Mouse (Mus musculus): ENCODE data around the gene Npdc1. TPM values are rescaled to one million over a fixed set of nuclear protein-coding genes. Genes with fewer than 3 reads are reported as not detected.

Gene Npdc1
- polyA plus RNA-seq, 1 experiment = 5.0 TPM

DNA sequence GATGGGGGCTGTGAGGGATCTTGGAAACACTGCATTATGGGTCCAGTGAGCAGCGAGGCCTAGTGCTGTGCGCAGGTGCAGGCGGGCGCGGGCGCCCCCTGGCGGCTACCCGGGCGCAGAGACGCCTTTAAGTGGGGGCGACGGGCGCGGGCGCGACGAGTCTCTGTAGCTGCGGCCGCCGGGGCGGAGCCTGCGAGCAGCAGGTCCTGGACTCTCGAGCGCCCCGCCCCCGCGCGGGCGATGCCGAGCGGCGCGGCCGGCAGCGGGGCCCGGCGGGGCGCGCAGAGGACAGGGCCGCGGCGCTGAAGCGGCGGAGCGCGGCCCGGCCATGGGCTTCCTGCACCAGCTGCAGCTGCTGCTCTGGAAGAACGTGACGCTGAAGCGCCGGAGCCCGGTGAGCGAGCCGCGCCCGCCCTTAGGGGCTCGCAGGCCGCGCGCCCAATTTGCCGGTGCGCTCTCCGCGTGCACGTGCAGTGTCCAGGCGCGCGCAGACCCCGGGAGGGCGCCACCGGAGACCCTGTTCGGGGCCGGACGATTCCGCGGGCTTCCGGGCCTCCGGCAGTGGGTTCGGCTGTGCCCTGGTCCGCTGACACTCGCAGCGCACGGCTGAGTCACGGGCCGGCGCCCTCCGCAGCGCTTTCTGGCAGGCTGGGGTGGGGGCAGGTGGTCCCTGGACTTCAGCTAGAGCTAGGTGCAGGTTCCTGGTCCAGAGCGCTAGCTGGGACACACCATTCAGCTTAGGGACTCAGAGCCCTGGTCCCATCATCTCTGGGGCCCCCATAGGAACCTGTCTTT, 29.5 kb downstream of the Npdc1 start, which contains the start of gene Abca2:
Gene Abca2, plus strand, starts transcription at position 262 of the 795 bp plus-strand sequence.
- Histone ChIP-seq H3K4me3 (ENCODE audit: insufficient read depth, low read length) (peak within 1 kb of the TSS; percentile 77), H3K4me1 (ENCODE audit: control insufficient read depth, insufficient read depth, low read length) (peaks cover 15% of the 10 kb centered on the region), H3K27ac (ENCODE audit: insufficient read depth, low read depth, low read length) (no peak within 1 kb of the TSS)
- TF ChIP-seq POLR2A (IDR thresholded peaks at IDR 0.05; ENCODE audit: borderline replicate concordance, low read depth, low read length) (no peak), CTCF (IDR thresholded peaks at IDR 0.05; ENCODE audit: low read depth, low read length) (peak; percentile 59)

DNA sequence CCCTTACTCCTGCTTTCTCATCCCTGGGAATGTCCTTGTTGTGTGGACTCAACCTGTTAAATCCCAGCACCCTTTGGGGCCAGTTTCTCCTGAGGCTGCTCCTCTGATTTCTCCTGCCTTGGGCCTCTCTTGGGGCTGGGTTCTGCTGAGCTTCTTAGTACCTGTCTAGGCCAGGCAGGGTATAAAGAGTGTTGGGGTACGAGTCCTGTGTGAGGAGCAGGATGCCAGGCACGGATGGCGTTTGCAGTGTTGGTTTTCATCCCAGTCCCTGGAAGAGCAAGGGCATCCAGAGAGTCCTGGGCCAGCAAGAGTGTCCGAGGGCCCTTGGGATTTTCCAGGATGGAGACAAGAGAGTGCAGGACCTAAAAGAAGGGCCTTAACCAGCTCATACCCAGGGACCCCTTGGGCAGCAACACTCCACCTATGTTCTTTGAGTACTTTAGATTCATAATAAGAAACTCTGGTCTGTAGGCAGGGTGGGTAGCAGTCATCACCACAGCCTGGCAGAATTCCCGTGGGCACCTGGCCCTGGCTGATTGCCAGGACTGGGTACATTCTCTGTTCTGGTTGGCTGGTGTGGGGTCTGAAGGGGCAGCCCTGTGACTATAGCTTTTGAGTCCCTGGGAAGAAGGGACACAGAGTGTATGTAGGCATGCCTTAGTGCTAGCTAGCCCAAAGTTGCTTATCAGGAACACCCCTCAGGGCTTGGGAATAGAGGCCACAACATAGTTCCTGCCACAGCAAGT, 30.5 kb downstream of the Npdc1 start:
- peaks cover 10% of the 10 kb centered on the region for H3K4me1 ChIP-seq (ENCODE audit: control insufficient read depth, insufficient read depth, low read length)
- H3K27ac ChIP-seq (ENCODE audit: insufficient read depth, low read depth, low read length) = no peak overlapping the region
- TF ChIP-seq POLR2A (IDR thresholded peaks at IDR 0.05; ENCODE audit: borderline replicate concordance, low read depth, low read length) (no peak), CTCF (IDR thresholded peaks at IDR 0.05; ENCODE audit: low read depth, low read length) (no peak)
- H3K4me3 ChIP-seq (ENCODE audit: insufficient read depth, low read length) = peak overlapping the region; percentile 77

DNA sequence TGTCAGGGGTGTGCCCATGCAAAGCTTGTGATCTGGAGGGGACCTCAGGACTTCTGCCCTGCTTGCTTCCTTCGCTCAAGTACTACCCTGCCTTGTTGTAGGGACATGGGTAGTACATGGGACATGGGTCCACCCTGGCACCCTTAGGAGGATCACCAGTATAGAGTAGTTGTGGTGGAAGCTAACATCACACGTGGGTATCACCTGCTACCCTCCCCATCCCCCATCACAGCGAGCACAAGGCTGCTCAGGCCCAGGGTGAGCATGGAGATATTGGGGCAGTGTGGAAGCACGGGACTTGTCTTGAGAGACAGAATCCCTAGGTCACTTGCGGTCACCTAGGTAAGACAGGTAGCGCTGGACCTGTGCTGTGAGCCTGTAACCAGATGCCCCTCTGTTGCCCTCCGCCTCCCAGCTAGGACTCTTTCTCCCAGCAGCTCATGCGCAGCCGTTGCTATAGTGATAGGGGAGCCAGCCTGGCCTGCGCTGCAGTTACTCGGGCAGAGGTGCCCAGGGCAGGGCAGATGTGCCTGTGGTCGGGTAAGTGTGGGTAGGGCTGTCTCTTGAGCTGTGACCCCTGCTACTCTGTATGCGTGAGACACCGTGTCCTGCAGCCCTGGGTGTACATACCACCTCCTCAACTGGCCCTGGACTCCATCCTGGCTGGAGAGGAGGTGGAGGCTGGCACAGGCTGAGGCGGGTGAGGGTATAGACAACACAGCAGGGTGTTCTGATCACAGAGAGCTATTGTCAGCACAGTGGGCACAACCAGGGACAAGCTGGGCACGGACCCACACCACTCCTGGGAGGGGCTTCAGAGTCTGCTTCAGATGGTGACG, 31.5 kb downstream of the Npdc1 start:
- H3K4me1 ChIP-seq (ENCODE audit: control insufficient read depth, insufficient read depth, low read length) = peaks cover 10% of the 10 kb centered on the region

DNA sequence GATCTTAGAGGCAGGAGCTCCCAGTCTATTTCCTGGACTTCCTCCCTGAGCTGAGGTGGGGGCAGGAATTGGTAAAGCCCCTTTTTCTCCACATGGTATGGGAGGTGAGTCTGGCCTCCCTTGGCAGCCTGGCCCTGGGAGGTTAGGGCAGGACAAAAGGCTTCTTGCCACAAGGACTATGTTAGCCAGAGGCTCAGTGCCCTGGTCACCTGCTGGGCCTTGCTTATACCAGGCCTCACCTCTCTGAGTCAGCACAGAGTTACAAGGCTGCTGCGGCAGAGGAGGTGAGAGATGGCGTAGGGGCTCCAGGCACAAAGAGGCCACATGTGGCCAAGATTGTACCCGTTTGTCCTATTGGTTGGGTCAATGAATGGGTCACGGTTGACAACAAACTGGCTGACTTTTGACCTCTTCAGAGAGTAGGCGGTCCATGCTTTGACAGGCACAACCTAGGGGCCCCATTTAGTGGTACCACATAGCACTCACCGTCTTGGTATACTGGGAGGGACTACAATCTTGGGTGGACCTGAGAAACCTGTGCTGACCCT, 32.2 kb downstream of the Npdc1 start:
- Histone ChIP-seq H3K4me3 (ENCODE audit: insufficient read depth, low read length) (no peak overlapping the region), H3K4me1 (ENCODE audit: control insufficient read depth, insufficient read depth, low read length) (peaks cover 7% of the 10 kb centered on the region), H3K27ac (ENCODE audit: insufficient read depth, low read depth, low read length) (no peak overlapping the region)
- TF ChIP-seq POLR2A (IDR thresholded peaks at IDR 0.05; ENCODE audit: borderline replicate concordance, low read depth, low read length) = no peak
- no peak for TF ChIP-seq CTCF (IDR thresholded peaks at IDR 0.05; ENCODE audit: low read depth, low read length)

More for the DNA sequence above, 31.5 kb downstream of the Npdc1 start:
- TF ChIP-seq POLR2A (IDR thresholded peaks at IDR 0.05; ENCODE audit: borderline replicate concordance, low read depth, low read length) (no peak), CTCF (IDR thresholded peaks at IDR 0.05; ENCODE audit: low read depth, low read length) (no peak)
- H3K4me3 ChIP-seq (ENCODE audit: insufficient read depth, low read length) = no peak overlapping the region
- no peak overlapping the region for H3K27ac ChIP-seq (ENCODE audit: insufficient read depth, low read depth, low read length)

DNA sequence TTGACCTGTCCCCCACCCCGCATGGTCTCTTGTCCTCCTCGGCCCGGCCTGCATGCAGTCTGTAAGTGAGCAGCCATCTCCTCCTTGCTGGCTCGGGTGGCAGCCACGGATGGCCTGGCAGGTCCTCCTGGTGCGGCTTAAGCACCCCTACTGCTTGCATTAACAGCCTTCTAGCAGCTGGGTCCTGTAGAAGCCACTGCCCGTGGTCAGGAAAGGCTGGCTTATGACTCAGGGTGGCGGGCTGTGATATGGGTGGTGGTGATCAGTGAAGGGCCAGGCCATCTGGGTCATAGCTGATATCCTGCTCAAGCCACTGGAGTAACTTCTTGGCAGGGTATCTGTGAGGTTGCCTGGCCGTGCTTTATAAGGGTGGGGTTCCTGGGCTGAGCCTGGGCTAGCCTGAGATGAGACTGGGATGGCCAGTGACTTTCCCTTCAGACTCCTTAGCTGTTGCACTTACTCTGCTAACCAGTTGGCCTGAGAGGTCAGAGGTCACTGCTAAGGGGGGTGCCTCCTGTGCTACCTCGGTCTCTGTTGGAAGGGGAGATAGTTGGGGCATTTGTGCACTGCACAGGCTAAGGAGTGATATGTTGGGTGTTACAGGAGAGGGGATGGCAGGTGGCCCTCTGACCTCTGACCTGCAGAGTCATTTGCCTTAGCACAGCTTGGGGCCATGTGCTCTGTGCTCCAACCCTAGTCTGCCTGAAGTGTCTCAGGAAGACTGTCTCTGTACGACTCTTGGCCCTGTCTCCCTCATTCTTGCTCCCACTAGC, 33.4 kb downstream of the Npdc1 start:
- TF ChIP-seq POLR2A (IDR thresholded peaks at IDR 0.05; ENCODE audit: borderline replicate concordance, low read depth, low read length) (no peak), CTCF (IDR thresholded peaks at IDR 0.05; ENCODE audit: low read depth, low read length) (no peak)
- no peak overlapping the region for H3K27ac ChIP-seq (ENCODE audit: insufficient read depth, low read depth, low read length)
- H3K4me1 ChIP-seq (ENCODE audit: control insufficient read depth, insufficient read depth, low read length) = peaks cover 3% of the 10 kb centered on the region; the same call in 1 of the 2 replicates
- H3K4me3 ChIP-seq (ENCODE audit: insufficient read depth, low read length) = no peak overlapping the region

DNA sequence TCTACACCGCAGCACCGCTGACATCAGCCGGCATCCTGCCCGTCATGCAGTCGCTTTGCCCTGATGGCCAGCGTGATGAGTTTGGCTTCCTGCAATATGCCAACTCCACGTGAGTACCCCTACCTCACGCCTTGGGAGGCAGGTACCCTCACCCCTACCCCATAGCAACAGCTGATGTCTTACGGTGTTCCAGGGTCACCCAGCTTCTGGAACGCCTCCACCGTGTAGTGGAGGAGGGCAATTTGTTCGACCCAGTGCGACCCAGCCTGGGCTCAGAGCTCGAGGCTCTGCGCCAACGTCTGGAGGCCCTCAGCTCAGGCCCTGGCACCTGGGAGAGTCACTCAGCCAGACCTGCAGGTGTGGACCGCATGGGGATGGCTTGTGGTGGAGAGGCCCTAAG, 34.0 kb downstream of the Npdc1 start:
- H3K4me3 ChIP-seq (ENCODE audit: insufficient read depth, low read length) = no peak overlapping the region
- TF ChIP-seq POLR2A (IDR thresholded peaks at IDR 0.05; ENCODE audit: borderline replicate concordance, low read depth, low read length) (no peak), CTCF (IDR thresholded peaks at IDR 0.05; ENCODE audit: low read depth, low read length) (no peak)

DNA sequence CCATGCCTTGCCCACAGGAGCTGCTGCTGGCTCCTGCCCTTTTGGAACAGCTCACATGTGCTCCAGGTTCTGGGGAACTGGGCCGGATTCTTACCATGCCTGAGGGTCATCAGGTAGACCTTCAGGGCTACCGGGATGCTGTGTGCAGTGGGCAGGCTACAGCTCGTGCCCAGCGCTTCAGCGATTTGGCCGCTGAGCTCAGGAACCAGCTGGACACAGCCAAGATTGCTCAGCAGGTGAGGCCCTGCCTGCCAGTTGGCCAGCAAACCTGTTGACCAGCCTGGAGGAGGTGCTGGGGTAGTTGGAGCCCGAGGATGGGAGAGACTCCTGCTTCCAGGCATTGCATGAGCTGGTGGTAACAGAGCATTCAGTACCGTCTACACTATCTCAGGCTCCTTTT, 35.1 kb downstream of the Npdc1 start:
- no peak overlapping the region for H3K4me3 ChIP-seq (ENCODE audit: insufficient read depth, low read length)
- TF ChIP-seq POLR2A (IDR thresholded peaks at IDR 0.05; ENCODE audit: borderline replicate concordance, low read depth, low read length) = no peak
- no peaks in the 10 kb centered on the region for H3K4me1 ChIP-seq (ENCODE audit: control insufficient read depth, insufficient read depth, low read length)
- H3K27ac ChIP-seq (ENCODE audit: insufficient read depth, low read depth, low read length) = no peak overlapping the region

More for the DNA sequence above, 34.0 kb downstream of the Npdc1 start:
- no peak overlapping the region for H3K27ac ChIP-seq (ENCODE audit: insufficient read depth, low read depth, low read length)
- peaks cover 1% of the 10 kb centered on the region; the same call in 1 of the 2 replicates for H3K4me1 ChIP-seq (ENCODE audit: control insufficient read depth, insufficient read depth, low read length)

DNA sequence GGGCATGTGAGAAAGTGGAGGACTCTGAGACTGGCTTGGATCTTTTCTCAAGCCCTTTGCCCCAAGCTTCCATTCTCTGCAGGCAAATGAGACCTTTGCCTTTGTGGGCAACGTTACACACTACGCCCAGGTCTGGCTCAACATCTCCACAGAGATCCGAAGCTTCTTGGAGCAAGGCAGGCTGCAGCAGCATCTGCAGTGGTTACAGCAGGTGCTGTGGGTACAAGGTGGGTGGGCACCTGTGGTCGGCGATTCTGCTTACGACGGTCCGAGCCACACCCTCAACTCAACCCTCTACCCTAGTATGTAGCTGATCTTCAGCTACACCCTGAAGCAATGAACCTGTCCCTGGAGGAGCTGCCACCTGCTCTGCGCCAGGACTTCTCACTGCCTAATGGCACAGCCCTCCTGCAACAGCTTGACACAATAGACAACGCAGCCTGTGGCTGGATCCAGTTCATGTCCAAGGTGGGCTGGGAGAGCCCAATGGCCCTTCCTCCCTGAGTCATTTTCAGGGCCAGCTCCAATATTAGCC, 37.2 kb downstream of the Npdc1 start:
- no peak overlapping the region for H3K27ac ChIP-seq (ENCODE audit: insufficient read depth, low read depth, low read length)
- no peaks in the 10 kb centered on the region for H3K4me1 ChIP-seq (ENCODE audit: control insufficient read depth, insufficient read depth, low read length)
- TF ChIP-seq POLR2A (IDR thresholded peaks at IDR 0.05; ENCODE audit: borderline replicate concordance, low read depth, low read length) (no peak), CTCF (IDR thresholded peaks at IDR 0.05; ENCODE audit: low read depth, low read length) (no peak)
- no peak overlapping the region for H3K4me3 ChIP-seq (ENCODE audit: insufficient read depth, low read length)
